Mouse (Mus musculus) spleen, postnatal 10 days (tissue): Measurements from ENCODE around the gene Dmrtc2.
A peak's percentile ranks its signal among the peaks of the same experiment; 100 is the strongest.
"Not testable (repeated sequence)": the region's sequence is repeated elsewhere in the genome, so short reads cannot be mapped to it uniquely, and the experiment has no call there.

ENCODE experiments used
- DNase-seq, 2 experiments: peaks; one replicate each; pipeline ENCODE4 v3.0.0; 2021 to 2022; ENCODE audit warnings: low spot score in 2 of 2

Gene Dmrtc2

GRCm38 (mm10) chr7:24864156-24864555 lies 5.7 kb upstream of the Dmrtc2 start:
- no peak for DNase-seq

- no peak for DNase-seq
These were observed 777 bp upstream of the Dmrtc2 start for GRCm38 (mm10) chr7:24869080-24869479.

GRCm38 (mm10) chr7:24877588-24877987 lies 7.7 kb downstream of the Dmrtc2 start:
- no peak for DNase-seq

GRCm38 (mm10) chr7:24879620-24880019 lies 9.8 kb downstream of the Dmrtc2 start:
- DNase-seq: no peak

GRCm38 (mm10) chr7:24882416-24883199 lies 12.8 kb downstream of the Dmrtc2 start:
- DNase-seq: no peak

- peak; percentile 98 to 99 for DNase-seq
These were observed 14.2 kb downstream of the Dmrtc2 start, which contains the start of gene Rps19 for GRCm38 (mm10) chr7:24883896-24884692. Gene Rps19, plus strand, starts transcription at chr7:24884371.

GRCm38 (mm10) chr7:24884693-24885291 lies 14.9 kb downstream of the Dmrtc2 start:
- no peak for DNase-seq

- no peak for DNase-seq
These were observed 15.8 kb downstream of the Dmrtc2 start for GRCm38 (mm10) chr7:24885468-24886307.

GRCm38 (mm10) chr7:24886308-24886633 lies 16.4 kb downstream of the Dmrtc2 start:
- no peak for DNase-seq

GRCm38 (mm10) chr7:24887096-24887495 lies 17.2 kb downstream of the Dmrtc2 start:
- DNase-seq: no peak

GRCm38 (mm10) chr7:24889431-24890220 lies 19.8 kb downstream of the Dmrtc2 start:
- no peak for DNase-seq

- DNase-seq: peak; percentile 67 to 78
These were observed 20.7 kb downstream of the Dmrtc2 start for GRCm38 (mm10) chr7:24890281-24891216.

GRCm38 (mm10) chr7:24891241-24892124 lies 21.6 kb downstream of the Dmrtc2 start:
- no peak for DNase-seq

- DNase-seq: no peak
These were observed 22.3 kb downstream of the Dmrtc2 start for GRCm38 (mm10) chr7:24892125-24892583.

GRCm38 (mm10) chr7:24895749-24896148 lies 25.9 kb downstream of the Dmrtc2 start:
- not testable (repeated sequence) for DNase-seq

- peak in 1 of 2 experiments; percentile 56 for DNase-seq
These were observed 26.4 kb downstream of the Dmrtc2 start for GRCm38 (mm10) chr7:24896269-24896668.

GRCm38 (mm10) chr7:24897224-24897623 lies 27.4 kb downstream of the Dmrtc2 start, which contains the start of gene Cd79a:
Gene Cd79a, plus strand, starts transcription at chr7:24897381.
- peak in 1 of 2 experiments; percentile 82 for DNase-seq

- no peak for DNase-seq
These were observed 28.1 kb downstream of the Dmrtc2 start for GRCm38 (mm10) chr7:24897959-24898358.
